Mouse (Mus musculus): ENCODE data around the gene Rhbdf1. TPM values are rescaled to one million over a fixed set of nuclear protein-coding genes. Genes with fewer than 3 reads are reported as not detected.

The Rhbdf1 gene
- polyA plus RNA-seq, 1 experiment, result 40.6 TPM

DNA sequence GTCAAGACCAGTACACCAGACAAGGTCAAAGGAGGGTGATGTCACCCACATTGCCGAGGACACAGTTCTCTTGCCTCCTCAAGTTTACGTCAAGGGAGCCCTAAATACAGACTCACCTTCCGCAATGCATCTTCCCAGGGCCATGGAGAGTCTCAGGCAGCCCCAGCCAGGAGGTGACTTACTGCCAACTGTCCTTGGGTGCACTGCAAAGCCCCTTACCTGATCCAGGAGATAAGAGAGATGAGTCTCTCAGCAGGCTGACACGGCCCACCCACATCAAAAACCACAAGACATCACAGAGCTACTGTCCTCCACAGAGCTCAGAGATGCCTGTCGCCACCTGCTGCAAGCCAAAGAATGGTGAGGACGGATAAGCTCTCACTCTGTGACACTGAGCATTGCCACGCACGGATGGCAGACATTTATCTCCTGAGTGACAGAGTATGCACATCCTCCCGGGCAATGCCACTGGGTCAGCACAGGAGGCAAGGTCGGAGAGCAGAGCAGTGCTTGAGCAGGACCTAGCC is 22.0 kb downstream of the Rhbdf1 start, which contains the start of gene Il9r:
Gene Il9r, minus strand, starts transcription at position 205 of the 527 bp plus-strand sequence.
- Histone ChIP-seq H3K79me3 (ENCODE audit: low read depth) (no peaks in the 10 kb centered on the region), H3ac (ENCODE audit: control insufficient read depth, insufficient read length, low read depth) (no peak within 1 kb of the TSS), H3K4me3 (ENCODE audit: insufficient read depth, poor library complexity, severe bottlenecking) (no peak within 1 kb of the TSS), H3K79me2 (ENCODE audit: control insufficient read depth, insufficient read depth) (no peaks in the 10 kb centered on the region), H3K36me3 (ENCODE audit: control insufficient read depth, insufficient read depth) (no peaks in the 10 kb centered on the region), H3K27me3 (ENCODE audit: control insufficient read depth, insufficient read depth, insufficient read length) (peaks cover 8% of the 10 kb centered on the region)
- TF ChIP-seq MAX (IDR thresholded peaks at IDR 0.05), result no peak
- TF ChIP-seq FOSL1 (IDR thresholded peaks at IDR 0.05; ENCODE audit: insufficient read depth, low read length, poor library complexity, severe bottlenecking), result no peak
- no peak for TF ChIP-seq CEBPB (IDR thresholded peaks at IDR 0.05; ENCODE audit: low read depth)
- no peak for TF ChIP-seq MYOG (IDR thresholded peaks at IDR 0.05; ENCODE audit: control insufficient read depth, extremely low read depth, insufficient read length)
- no peak for TF ChIP-seq CTCF (IDR thresholded peaks at IDR 0.05; ENCODE audit: control insufficient read depth, insufficient read depth, insufficient read length)
- TF ChIP-seq USF1 (IDR thresholded peaks at IDR 0.05; ENCODE audit: low read depth), result no peak
- TF ChIP-seq MYOD1 (IDR thresholded peaks at IDR 0.05; ENCODE audit: control insufficient read depth, insufficient read length, low read depth), result no peak

DNA sequence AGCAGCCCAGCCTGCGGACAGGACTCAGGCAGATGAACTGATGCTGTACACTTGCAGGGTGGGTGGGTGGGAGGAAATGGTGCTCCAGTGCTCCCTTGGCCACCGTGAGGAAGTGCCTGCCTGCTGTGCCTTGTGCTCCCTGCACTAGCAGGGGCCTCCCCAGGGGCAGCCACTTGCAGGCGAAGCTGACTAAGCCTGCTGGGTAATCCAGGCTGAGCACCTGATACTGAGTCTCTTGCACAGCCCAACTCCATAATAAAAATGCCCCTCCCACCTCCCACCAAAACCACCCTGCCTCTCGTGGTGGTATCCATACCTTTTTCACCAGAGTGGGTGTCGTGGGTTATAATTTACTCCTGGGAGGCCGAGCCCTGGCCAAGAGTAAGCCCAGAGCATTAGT is 22.9 kb downstream of the Rhbdf1 start:
- Histone ChIP-seq H3K36me3 (ENCODE audit: control insufficient read depth, insufficient read depth) (no peaks in the 10 kb centered on the region), H3K27me3 (ENCODE audit: control insufficient read depth, insufficient read depth, insufficient read length) (peaks cover 17% of the 10 kb centered on the region), H3ac (ENCODE audit: control insufficient read depth, insufficient read length, low read depth) (no peak overlapping the region), H3K79me2 (ENCODE audit: control insufficient read depth, insufficient read depth) (no peaks in the 10 kb centered on the region), H3K4me3 (ENCODE audit: insufficient read depth, poor library complexity, severe bottlenecking) (no peak overlapping the region), H3K79me3 (ENCODE audit: low read depth) (no peaks in the 10 kb centered on the region)
- TF ChIP-seq MYOG (IDR thresholded peaks at IDR 0.05; ENCODE audit: control insufficient read depth, extremely low read depth, insufficient read length) (no peak), CTCF (IDR thresholded peaks at IDR 0.05; ENCODE audit: control insufficient read depth, insufficient read depth, insufficient read length) (no peak), MAX (IDR thresholded peaks at IDR 0.05) (no peak), CEBPB (IDR thresholded peaks at IDR 0.05; ENCODE audit: low read depth) (no peak), MYOD1 (IDR thresholded peaks at IDR 0.05; ENCODE audit: control insufficient read depth, insufficient read length, low read depth) (no peak), FOSL1 (IDR thresholded peaks at IDR 0.05; ENCODE audit: insufficient read depth, low read length, poor library complexity, severe bottlenecking) (no peak), USF1 (IDR thresholded peaks at IDR 0.05; ENCODE audit: low read depth) (no peak)

DNA sequence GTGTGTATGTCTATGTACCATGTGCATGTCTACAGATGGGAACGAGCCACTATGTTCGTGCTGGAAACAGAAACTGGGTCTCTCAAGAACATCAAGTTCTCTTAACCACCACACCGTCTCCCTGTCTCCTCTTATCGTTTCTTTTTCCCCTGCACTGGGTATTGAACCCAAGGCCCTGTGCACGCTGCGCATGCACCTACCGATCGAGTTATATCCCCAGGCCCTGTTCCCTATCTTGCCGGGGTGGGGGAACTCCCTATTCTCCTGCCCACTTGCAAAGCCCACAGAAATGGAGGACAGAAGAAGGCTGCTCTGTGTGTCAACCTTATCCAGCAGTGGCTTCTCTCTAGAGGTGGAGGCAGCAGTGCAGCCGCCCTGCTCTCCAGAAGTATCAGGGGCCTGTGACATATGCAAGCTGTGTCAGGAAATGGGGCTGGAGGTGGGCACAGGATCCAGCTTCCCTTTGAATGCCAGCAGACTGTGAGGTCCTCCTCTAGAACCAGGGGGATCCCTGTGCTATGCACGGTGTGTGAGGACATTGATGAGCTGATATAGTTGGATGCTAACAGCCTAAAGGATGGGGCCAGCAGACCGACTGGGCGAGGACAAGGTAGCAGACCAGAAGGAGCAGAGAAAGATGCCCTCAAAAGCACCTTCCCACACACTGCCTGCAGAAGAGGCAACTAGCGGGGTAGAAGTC is 23.7 kb downstream of the Rhbdf1 start:
- Histone ChIP-seq H3K79me2 (ENCODE audit: control insufficient read depth, insufficient read depth) (no peaks in the 10 kb centered on the region), H3K27me3 (ENCODE audit: control insufficient read depth, insufficient read depth, insufficient read length) (peaks cover 25% of the 10 kb centered on the region), H3ac (ENCODE audit: control insufficient read depth, insufficient read length, low read depth) (no peak overlapping the region), H3K4me3 (ENCODE audit: insufficient read depth, poor library complexity, severe bottlenecking) (no peak overlapping the region), H3K36me3 (ENCODE audit: control insufficient read depth, insufficient read depth) (no peaks in the 10 kb centered on the region), H3K79me3 (ENCODE audit: low read depth) (no peaks in the 10 kb centered on the region)
- TF ChIP-seq CEBPB (IDR thresholded peaks at IDR 0.05; ENCODE audit: low read depth), result no peak
- no peak for TF ChIP-seq CTCF (IDR thresholded peaks at IDR 0.05; ENCODE audit: control insufficient read depth, insufficient read depth, insufficient read length)
- no peak for TF ChIP-seq USF1 (IDR thresholded peaks at IDR 0.05; ENCODE audit: low read depth)
- no peak for TF ChIP-seq FOSL1 (IDR thresholded peaks at IDR 0.05; ENCODE audit: insufficient read depth, low read length, poor library complexity, severe bottlenecking)
- TF ChIP-seq MYOG (IDR thresholded peaks at IDR 0.05; ENCODE audit: control insufficient read depth, extremely low read depth, insufficient read length), result no peak
- TF ChIP-seq MYOD1 (IDR thresholded peaks at IDR 0.05; ENCODE audit: control insufficient read depth, insufficient read length, low read depth), result no peak
- no peak for TF ChIP-seq MAX (IDR thresholded peaks at IDR 0.05)

DNA sequence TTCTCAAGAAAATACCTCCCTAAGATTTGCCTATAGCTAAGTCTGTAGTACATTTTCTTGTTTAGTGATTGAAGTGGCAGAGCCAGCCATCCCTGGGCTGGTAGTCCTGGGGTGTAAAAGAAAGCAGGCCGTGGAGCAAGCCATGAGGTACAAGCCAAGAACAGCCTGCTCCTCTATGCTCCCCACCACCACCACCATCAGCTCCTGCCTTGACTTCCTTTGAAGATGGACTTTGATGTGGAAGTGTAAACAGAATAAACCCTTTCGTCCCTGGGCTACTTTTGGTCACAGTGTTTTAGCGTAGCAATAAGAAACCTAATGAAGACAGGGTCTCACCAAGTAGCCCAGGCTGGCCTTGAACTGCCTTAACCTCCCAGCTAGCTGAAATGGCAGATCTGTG is 24.3 kb downstream of the Rhbdf1 start:
- Histone ChIP-seq H3K79me3 (ENCODE audit: low read depth) (no peaks in the 10 kb centered on the region), H3K36me3 (ENCODE audit: control insufficient read depth, insufficient read depth) (no peaks in the 10 kb centered on the region), H3ac (ENCODE audit: control insufficient read depth, insufficient read length, low read depth) (no peak overlapping the region), H3K27me3 (ENCODE audit: control insufficient read depth, insufficient read depth, insufficient read length) (peaks cover 31% of the 10 kb centered on the region), H3K79me2 (ENCODE audit: control insufficient read depth, insufficient read depth) (no peaks in the 10 kb centered on the region), H3K4me3 (ENCODE audit: insufficient read depth, poor library complexity, severe bottlenecking) (no peak overlapping the region)
- TF ChIP-seq USF1 (IDR thresholded peaks at IDR 0.05; ENCODE audit: low read depth) (no peak), CTCF (IDR thresholded peaks at IDR 0.05; ENCODE audit: control insufficient read depth, insufficient read depth, insufficient read length) (no peak), MAX (IDR thresholded peaks at IDR 0.05) (no peak), MYOD1 (IDR thresholded peaks at IDR 0.05; ENCODE audit: control insufficient read depth, insufficient read length, low read depth) (no peak), FOSL1 (IDR thresholded peaks at IDR 0.05; ENCODE audit: insufficient read depth, low read length, poor library complexity, severe bottlenecking) (no peak), CEBPB (IDR thresholded peaks at IDR 0.05; ENCODE audit: low read depth) (no peak), MYOG (IDR thresholded peaks at IDR 0.05; ENCODE audit: control insufficient read depth, extremely low read depth, insufficient read length) (no peak)

DNA sequence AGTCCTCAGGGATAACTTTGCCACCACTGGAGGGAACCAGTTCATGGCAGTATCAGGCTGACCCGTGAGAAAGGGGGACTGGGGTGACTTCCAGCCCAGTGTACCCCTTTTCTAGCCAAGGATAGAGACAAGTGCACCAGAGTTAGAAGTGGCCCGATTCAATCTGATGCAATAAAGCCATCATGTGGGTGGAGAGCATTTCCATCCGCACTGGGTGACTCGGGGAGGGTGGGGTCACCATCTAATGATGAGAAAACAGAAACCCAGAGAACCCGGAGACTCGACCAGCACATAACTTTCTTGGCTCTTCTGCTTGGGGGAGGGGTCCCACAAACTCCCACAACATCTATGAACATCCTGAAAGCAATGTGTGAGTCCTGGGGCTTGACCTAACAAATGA is 25.4 kb downstream of the Rhbdf1 start:
- no peaks in the 10 kb centered on the region for H3K79me3 ChIP-seq (ENCODE audit: low read depth)
- H3ac ChIP-seq (ENCODE audit: control insufficient read depth, insufficient read length, low read depth), result no peak overlapping the region
- H3K27me3 ChIP-seq (ENCODE audit: control insufficient read depth, insufficient read depth, insufficient read length), result peaks cover 36% of the 10 kb centered on the region
- no peak overlapping the region for H3K4me3 ChIP-seq (ENCODE audit: insufficient read depth, poor library complexity, severe bottlenecking)
- no peaks in the 10 kb centered on the region for H3K36me3 ChIP-seq (ENCODE audit: control insufficient read depth, insufficient read depth)
- no peaks in the 10 kb centered on the region for H3K79me2 ChIP-seq (ENCODE audit: control insufficient read depth, insufficient read depth)
- TF ChIP-seq MAX (IDR thresholded peaks at IDR 0.05), result no peak
- TF ChIP-seq FOSL1 (IDR thresholded peaks at IDR 0.05; ENCODE audit: insufficient read depth, low read length, poor library complexity, severe bottlenecking), result no peak
- TF ChIP-seq CTCF (IDR thresholded peaks at IDR 0.05; ENCODE audit: control insufficient read depth, insufficient read depth, insufficient read length), result no peak
- no peak for TF ChIP-seq MYOD1 (IDR thresholded peaks at IDR 0.05; ENCODE audit: control insufficient read depth, insufficient read length, low read depth)
- TF ChIP-seq CEBPB (IDR thresholded peaks at IDR 0.05; ENCODE audit: low read depth), result no peak
